Mouse (Mus musculus) limb, embryonic 14.5 days (tissue): Measurements from ENCODE around the gene Ifnar2. TPM values are rescaled to one million over a fixed set of nuclear protein-coding genes. Genes with fewer than 3 reads are reported as not detected.

ENCODE experiments used
- ATAC-seq: fragments of 200-750 bp; cut with Nextera tagmentation; 2 replicates; pipeline ENCODE4 v1.8.0; 2017; ENCODE audit warnings: low read depth, moderate number of reproducible peaks, moderate TSS enrichment; ENCODE audit not compliant: low FRiP score
- DNase-seq: peaks from one replicate; pipeline ENCODE4 v3.0.0-alpha.2; 2015; ENCODE audit warnings: low spot score
- H3K27ac ChIP-seq: fragments of 300-500 bp; sonication (generic); replicated peaks from 2 replicates; pipeline ENCODE4 v1.5.1; 2014; ENCODE audit warnings: low read depth, mild to moderate bottlenecking, low read length, moderate library complexity, mixed read lengths
- H3K27me3 ChIP-seq: fragments of 300-500 bp; sonication (generic); 2 replicates; pipeline ENCODE4 v1.6.1; 2014; ENCODE audit warnings: low read length, mixed read lengths; ENCODE audit not compliant: control insufficient read depth, insufficient read depth
- H3K36me3 ChIP-seq: fragments of 300-500 bp; sonication (generic); 2 replicates; pipeline ENCODE4 v1.6.1; 2014; ENCODE audit warnings: mild to moderate bottlenecking, low read length, moderate library complexity, mixed read lengths; ENCODE audit not compliant: control insufficient read depth, insufficient read depth
- H3K4me1 ChIP-seq: fragments of 300-500 bp; sonication (generic); 2 replicates; pipeline ENCODE4 v1.6.1; 2014; ENCODE audit warnings: antibody characterized with exemption, low read length, mixed read lengths; ENCODE audit not compliant: control insufficient read depth, insufficient read depth
- H3K4me2 ChIP-seq: fragments of 300-500 bp; sonication (generic); replicated peaks from 2 replicates; pipeline ENCODE4 v1.6.1; 2014; ENCODE audit warnings: low read depth, mild to moderate bottlenecking, low read length, moderate library complexity; ENCODE audit not compliant: severe bottlenecking
- H3K4me3 ChIP-seq: fragments of 300-500 bp; sonication (generic); replicated peaks from 2 replicates; pipeline ENCODE4 v1.5.1; 2014; ENCODE audit warnings: low read length
- H3K9ac ChIP-seq: fragments of 300-500 bp; sonication (generic); 2 replicates; pipeline ENCODE4 v1.6.1; 2014; ENCODE audit warnings: mild to moderate bottlenecking, low read depth, low read length, moderate library complexity; ENCODE audit not compliant: severe bottlenecking
- H3K9me3 ChIP-seq: fragments of 300-500 bp; sonication (generic); 2 replicates; pipeline ENCODE4 v1.6.1; 2016; ENCODE audit warnings: low read length; ENCODE audit not compliant: control insufficient read depth
- POLR2A ChIP-seq: fragments of 200-500 bp; IDR thresholded peaks from 2 replicates; pipeline ENCODE4 v1.8.0; 2012; ENCODE audit warnings: inconsistent platforms, mild to moderate bottlenecking, moderate library complexity, borderline replicate concordance; ENCODE audit not compliant: insufficient read depth, insufficient read length; ENCODE audit errors: extremely low read depth
- WGBS: fragments of 180-500 bp; shearing (Covaris S2); extraction: QIAGEN DNeasy Blood & Tissue Kit; methylation state at CpG from one replicate; pipeline ENCODE4 v1.1.7; 2014; 5-methylcytosine and 5-hydroxymethylcytosine counted together
- polyA plus RNA-seq, 2 experiments: library from polyadenylated mRNA; depleted of rRNA in 1 of 2; stranded (reverse) in 1 of 2; unstranded in 1 of 2; fragments of >200 nt; fragmentation: Nextera tagmentation in 1 of 2; extraction: Ambion mirVana in 1 of 2; gene quantifications; 2 replicates each; pipeline versions ENCODE4 v1.2.1 to v1.2.3; 2012 to 2014

The Ifnar2 gene
- polyA plus RNA-seq, 2 experiments, result 38.7 to 59.7 TPM

DNA sequence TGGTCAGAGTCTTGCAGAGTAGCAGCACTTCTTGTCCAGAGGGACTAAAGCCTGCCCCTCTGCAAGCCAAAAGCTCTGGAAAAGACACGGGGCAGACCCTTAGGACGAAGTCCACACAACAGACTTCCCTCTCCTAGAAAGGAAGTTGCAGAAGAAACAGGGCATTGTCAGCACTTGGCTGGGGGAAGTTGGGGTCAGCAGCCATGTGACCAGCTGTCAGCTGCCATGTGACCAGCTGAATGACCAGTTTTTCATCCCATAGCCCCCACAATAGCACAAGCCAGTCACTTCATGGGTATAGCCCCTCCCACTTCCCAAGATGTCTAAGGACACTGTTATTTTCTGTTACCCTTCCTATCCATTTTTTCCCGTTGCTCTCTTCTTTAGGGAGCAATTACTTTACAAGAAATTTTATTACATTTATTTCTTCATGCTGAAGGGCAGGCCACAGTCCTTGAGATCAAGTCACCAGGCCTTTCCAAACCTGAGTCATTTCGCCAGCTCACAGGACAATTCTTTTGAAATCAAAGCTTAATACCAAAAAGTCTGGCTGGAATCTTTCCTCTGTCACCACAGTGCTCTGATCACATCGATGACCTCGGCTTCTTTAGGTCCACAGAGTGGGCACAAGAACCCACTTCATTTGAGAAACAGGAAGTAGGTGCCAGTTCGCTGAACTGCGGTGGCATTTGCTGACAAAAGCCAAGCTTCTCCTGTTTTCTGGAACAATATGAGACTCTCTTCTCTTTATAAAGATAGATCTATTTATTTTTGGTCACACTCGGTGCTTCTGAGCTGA, 43.0 kb downstream of the Ifnar2 start:
- Histone ChIP-seq H3K27me3 (no peaks in the 10 kb centered on the region), H3K4me2 (no peak overlapping the region), H3K9ac (no peak overlapping the region), H3K4me3 (no peak overlapping the region), H3K9me3 (no peaks in the 10 kb centered on the region), H3K36me3 (peaks cover 35% of the 10 kb centered on the region), H3K27ac (no peak overlapping the region), H3K4me1 (no peaks in the 10 kb centered on the region)
- ATAC-seq (no peak), DNase-seq (no peak)
- WGBS, result 86% methylated on average over 9 of the region's 9 CpGs
- no peak for TF ChIP-seq POLR2A

DNA sequence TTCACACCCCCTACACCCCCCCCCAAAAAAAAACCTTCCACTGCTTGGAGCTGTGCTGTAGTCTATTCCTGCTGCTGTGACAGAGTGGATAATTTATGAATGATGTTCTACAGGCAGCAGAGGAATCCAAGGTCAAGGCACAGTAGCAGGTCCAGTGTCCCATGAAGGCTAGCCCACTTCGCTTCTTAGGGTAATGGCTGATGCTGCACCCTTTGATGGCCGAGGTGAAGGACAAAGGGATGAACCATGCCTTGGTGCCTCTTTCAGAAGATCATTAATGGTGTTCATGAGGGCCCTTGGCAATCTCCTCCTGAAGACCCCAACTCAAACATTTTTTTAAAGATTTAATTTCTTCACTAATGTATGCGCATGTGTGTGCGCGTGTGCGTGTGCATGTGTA, 43.8 kb downstream of the Ifnar2 start:
- no peak for TF ChIP-seq POLR2A
- Histone ChIP-seq H3K27ac (no peak overlapping the region), H3K4me2 (no peak overlapping the region), H3K27me3 (no peaks in the 10 kb centered on the region), H3K9ac (no peak overlapping the region), H3K9me3 (no peaks in the 10 kb centered on the region), H3K36me3 (peaks cover 38% of the 10 kb centered on the region), H3K4me3 (no peak overlapping the region), H3K4me1 (no peaks in the 10 kb centered on the region)
- ATAC-seq, result no peak
- 95% methylated on average over 6 of the region's 6 CpGs for WGBS
- no peak for DNase-seq

DNA sequence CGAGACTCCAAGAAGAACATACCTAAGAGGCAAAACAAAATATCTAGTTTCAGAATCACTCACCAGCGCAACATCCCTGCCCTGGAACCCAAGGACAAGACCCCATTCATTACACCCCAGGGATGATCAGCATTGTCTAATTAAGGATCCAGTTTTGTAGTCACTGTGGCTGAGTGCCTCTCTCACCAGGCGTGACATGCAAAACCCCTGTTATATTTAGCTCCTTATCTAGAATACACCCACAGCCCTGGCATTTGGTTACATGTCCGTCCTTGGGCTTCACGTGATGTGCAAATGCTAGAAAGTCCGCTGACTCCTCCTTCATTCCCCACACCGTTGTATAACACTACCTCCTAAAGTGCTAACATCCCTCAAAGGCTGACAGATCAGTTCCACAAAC, 44.4 kb downstream of the Ifnar2 start:
- no peak for DNase-seq
- TF ChIP-seq POLR2A, result no peak
- Histone ChIP-seq H3K4me3 (no peak overlapping the region), H3K36me3 (peaks cover 39% of the 10 kb centered on the region), H3K9ac (no peak overlapping the region), H3K27ac (no peak overlapping the region), H3K9me3 (no peaks in the 10 kb centered on the region), H3K4me1 (no peaks in the 10 kb centered on the region), H3K27me3 (no peaks in the 10 kb centered on the region), H3K4me2 (no peak overlapping the region)
- no peak for ATAC-seq
- WGBS, result 77% methylated on average over 7 of the region's 7 CpGs

DNA sequence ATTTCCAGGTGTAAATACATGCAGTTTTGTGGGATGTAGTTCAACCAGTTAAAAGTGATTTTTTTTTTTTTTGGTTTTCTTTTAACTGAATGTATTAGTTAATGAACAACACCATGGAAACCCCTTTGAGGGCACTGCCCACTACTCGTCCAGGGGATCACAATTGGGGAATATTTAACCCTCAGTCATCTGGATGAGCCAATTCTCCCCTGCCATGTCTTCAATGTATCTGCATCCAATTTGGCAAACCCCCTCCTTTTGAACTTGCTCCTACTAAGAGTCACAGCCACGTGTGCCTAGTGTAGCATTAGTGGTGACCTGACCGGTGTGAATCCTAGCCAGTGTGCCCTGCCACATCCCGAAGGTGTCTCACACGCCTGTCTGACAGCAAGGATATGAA, 45.9 kb downstream of the Ifnar2 start:
- Histone ChIP-seq H3K4me3 (no peak overlapping the region), H3K36me3 (peaks cover 43% of the 10 kb centered on the region), H3K9me3 (no peaks in the 10 kb centered on the region), H3K27me3 (no peaks in the 10 kb centered on the region), H3K27ac (no peak overlapping the region), H3K4me1 (no peaks in the 10 kb centered on the region), H3K9ac (no peak overlapping the region), H3K4me2 (no peak overlapping the region)
- no peak for ATAC-seq
- WGBS, result 70% methylated on average over 5 of the region's 5 CpGs
- no peak for DNase-seq
- no peak for TF ChIP-seq POLR2A

DNA sequence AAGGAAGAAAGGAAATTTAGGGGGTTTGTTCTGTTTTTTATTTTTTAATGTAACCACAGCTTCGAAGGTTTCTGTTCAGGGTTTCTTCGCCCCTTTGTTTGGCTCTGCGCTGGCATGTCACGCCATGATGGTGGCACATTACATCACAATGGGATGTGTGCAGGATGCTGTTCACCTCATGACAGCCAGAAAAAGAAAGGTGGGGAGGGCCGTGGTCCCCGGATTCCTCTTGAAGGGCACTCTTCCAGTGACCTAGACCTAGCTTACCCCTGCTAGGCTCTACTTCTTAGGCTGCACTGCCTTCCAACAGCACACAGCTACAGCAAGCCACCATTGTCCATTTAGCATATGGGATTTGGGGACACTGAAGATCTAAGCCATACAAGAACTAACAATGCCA, 53.2 kb downstream of the Ifnar2 start:
- no peaks in the 10 kb centered on the region for H3K9me3 ChIP-seq
- no peak overlapping the region for H3K4me3 ChIP-seq
- no peak overlapping the region for H3K27ac ChIP-seq
- H3K27me3 ChIP-seq, result no peaks in the 10 kb centered on the region
- H3K36me3 ChIP-seq, result peaks cover 12% of the 10 kb centered on the region
- no peak overlapping the region for H3K9ac ChIP-seq
- H3K4me1 ChIP-seq, result no peaks in the 10 kb centered on the region
- H3K4me2 ChIP-seq, result no peak overlapping the region
- WGBS, result 95% methylated on average over 6 of the region's 6 CpGs
- no peak for TF ChIP-seq POLR2A
- no peak for DNase-seq
- ATAC-seq, result no peak
